Mouse (Mus musculus) small intestine, adult 2 months (tissue): ENCODE results near the gene LTO1. TPM values are rescaled to one million over a fixed set of nuclear protein-coding genes. Genes with fewer than 3 reads are reported as not detected.
A peak's percentile ranks its signal among the peaks of the same experiment; 100 is the strongest.

Experiments used
- H3K27ac ChIP-seq: fragments of 200-500 bp; 2 replicates; pipeline ENCODE4 v1.5.1; 2012; ENCODE audit warnings: low read depth, low read length, control low read depth, inconsistent platforms; ENCODE audit not compliant: insufficient read depth
- H3K27me3 ChIP-seq: fragments of 200-500 bp; 2 replicates; pipeline ENCODE4 v1.6.1; 2012; ENCODE audit warnings: mild to moderate bottlenecking, moderate library complexity, low read length, inconsistent platforms; ENCODE audit not compliant: control insufficient read depth, insufficient read depth
- H3K36me3 ChIP-seq: fragments of 200-500 bp; 2 replicates; pipeline ENCODE4 v1.6.1; 2012; ENCODE audit warnings: mild to moderate bottlenecking, low read length, control low read depth, inconsistent platforms; ENCODE audit not compliant: control insufficient read depth, insufficient read depth
- H3K4me1 ChIP-seq: fragments of 200-500 bp; 2 replicates; pipeline ENCODE4 v1.6.1; 2012; ENCODE audit warnings: low read length, inconsistent platforms, mixed read lengths; ENCODE audit not compliant: control insufficient read depth, insufficient read depth, insufficient read length
- H3K4me3 ChIP-seq: fragments of 200-500 bp; 2 replicates; pipeline ENCODE4 v1.5.1; 2012; ENCODE audit warnings: low read depth, mild to moderate bottlenecking, control low read depth, inconsistent platforms, low read length, moderate library complexity
- CTCF ChIP-seq: fragments of 200-500 bp; IDR thresholded peaks from 2 replicates; pipeline ENCODE4 v1.5.1; 2012; ENCODE audit warnings: low read depth, mild to moderate bottlenecking, control low read depth, inconsistent platforms, low read length, moderate library complexity, mixed read lengths; ENCODE audit not compliant: insufficient replicate concordance, insufficient read length; ENCODE audit errors: extremely low read depth
- POLR2A ChIP-seq: fragments of 200-500 bp; IDR thresholded peaks from 2 replicates; pipeline ENCODE4 v1.6.1; 2012; ENCODE audit warnings: low read depth, mild to moderate bottlenecking, control low read depth, inconsistent platforms, low read length, moderate library complexity
- WGBS: fragments of 180-500 bp; shearing (Covaris S2); methylation state at CpG from one replicate; pipeline ENCODE4 v1.1.7; 2018; 5-methylcytosine and 5-hydroxymethylcytosine counted together
- polyA plus RNA-seq: library from polyadenylated mRNA; depleted of rRNA; stranded (reverse); fragments of >200 nt; gene quantifications from 2 replicates; pipeline ENCODE4 v1.2.3, GENCODE M21; 2012

LTO1 gene
- polyA plus RNA-seq, 1 experiment: 14.1 TPM

DNA sequence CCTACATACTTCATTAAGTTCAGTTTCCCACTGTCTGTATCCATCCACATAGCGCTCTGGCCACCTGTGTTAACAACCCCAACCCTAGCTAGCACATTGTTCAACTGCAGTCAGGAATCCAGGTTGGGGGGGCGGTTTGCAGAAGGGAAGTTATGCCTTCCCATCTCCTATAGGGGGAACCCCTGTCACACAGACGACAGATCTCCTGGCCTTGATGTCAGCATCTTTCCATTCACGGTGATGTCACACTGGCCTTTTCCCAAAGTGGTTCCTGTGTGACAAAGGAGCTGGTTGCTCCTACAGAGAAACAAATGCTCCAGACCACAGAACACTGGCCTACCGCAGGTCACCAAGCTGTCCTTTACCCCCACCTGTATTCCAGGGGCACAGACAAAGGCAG is 20.7 kb downstream of the LTO1 start:
- Histone ChIP-seq H3K27ac (no peak overlapping the region), H3K4me3 (no peak overlapping the region), H3K4me1 (peaks cover 2% of the 10 kb centered on the region; the same call in 1 of the 2 replicates), H3K27me3 (no peaks in the 10 kb centered on the region), H3K36me3 (peaks cover 36% of the 10 kb centered on the region)
- 66% methylated on average over 5 of the region's 5 CpGs for WGBS
- TF ChIP-seq POLR2A (no peak), CTCF (peak; percentile 35; the same call in 1 of the 2 replicates)

DNA sequence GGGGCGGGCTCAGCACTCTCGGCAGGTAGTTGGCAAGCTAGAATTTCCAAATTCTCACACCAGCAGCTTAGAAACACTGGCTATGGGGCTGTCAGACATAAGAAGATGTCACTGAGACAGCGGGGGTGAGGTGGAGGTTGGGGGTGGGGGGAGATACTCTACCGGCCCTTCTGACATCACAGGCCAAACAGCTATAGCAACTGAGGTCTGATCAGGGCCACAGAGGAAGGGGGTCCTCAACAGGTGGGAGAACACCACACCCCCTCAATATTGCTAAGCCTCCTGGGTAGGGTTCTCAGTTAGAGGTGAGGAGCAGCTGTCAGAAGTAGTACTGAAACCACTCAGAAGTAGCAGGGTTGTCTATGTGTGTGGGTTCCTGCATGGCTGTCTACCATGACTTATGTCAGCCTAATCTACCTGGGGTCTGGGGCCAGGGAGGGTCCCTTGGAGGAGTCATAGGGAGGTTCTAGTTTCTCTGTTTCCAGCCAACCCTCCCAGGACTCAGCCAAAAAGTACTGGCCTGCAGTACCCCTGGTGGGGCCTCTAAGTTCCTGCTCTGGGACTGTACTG is 21.5 kb downstream of the LTO1 start:
- no peak overlapping the region for H3K27ac ChIP-seq
- no peak overlapping the region for H3K4me3 ChIP-seq
- peaks cover 30% of the 10 kb centered on the region for H3K36me3 ChIP-seq
- peaks cover 4% of the 10 kb centered on the region; the same call in 1 of the 2 replicates for H3K4me1 ChIP-seq
- no peak for TF ChIP-seq POLR2A
- no peak for TF ChIP-seq CTCF
- WGBS: 83% methylated on average over 4 of the region's 4 CpGs
- no peaks in the 10 kb centered on the region for H3K27me3 ChIP-seq

- Histone ChIP-seq H3K4me3 (peak overlapping the region; percentile 81), H3K27ac (peak overlapping the region; percentile 6), H3K4me1 (peaks cover 9% of the 10 kb centered on the region; the same call in 1 of the 2 replicates), H3K36me3 (peaks cover 26% of the 10 kb centered on the region), H3K27me3 (no peaks in the 10 kb centered on the region)
- WGBS: 1% methylated on average over 20 of the region's 20 CpGs
- peak; percentile 94 for TF ChIP-seq CTCF
- TF ChIP-seq POLR2A: no peak
These were observed 22.6 kb downstream of the LTO1 start for GRCm38 (mm10) chr7:144937490-144937889.

- Histone ChIP-seq H3K4me3 (peak overlapping the region; percentile 81), H3K4me1 (peaks cover 14% of the 10 kb centered on the region), H3K27ac (peak overlapping the region; percentile 6), H3K36me3 (peaks cover 24% of the 10 kb centered on the region), H3K27me3 (0 out of 2 replicates have a peak, but pooled peaks cover 3% of the 10 kb centered on the region)
- WGBS: 2% methylated on average over 39 of the region's 39 CpGs
- no peak for TF ChIP-seq CTCF
- no peak for TF ChIP-seq POLR2A
These were observed 23.1 kb downstream of the LTO1 start for GRCm38 (mm10) chr7:144937899-144938517.

GRCm38 (mm10) chr7:144938661-144939343 is 23.9 kb downstream of the LTO1 start:
- TF ChIP-seq CTCF: no peak
- TF ChIP-seq POLR2A: no peak
- Histone ChIP-seq H3K27me3 (0 out of 2 replicates have a peak, but pooled peaks cover 3% of the 10 kb centered on the region), H3K4me1 (peaks cover 17% of the 10 kb centered on the region), H3K4me3 (peak overlapping the region; percentile 81), H3K36me3 (peaks cover 21% of the 10 kb centered on the region), H3K27ac (peak overlapping the region; percentile 68)
- under 1% methylated on average over 32 of the region's 32 CpGs for WGBS

DNA sequence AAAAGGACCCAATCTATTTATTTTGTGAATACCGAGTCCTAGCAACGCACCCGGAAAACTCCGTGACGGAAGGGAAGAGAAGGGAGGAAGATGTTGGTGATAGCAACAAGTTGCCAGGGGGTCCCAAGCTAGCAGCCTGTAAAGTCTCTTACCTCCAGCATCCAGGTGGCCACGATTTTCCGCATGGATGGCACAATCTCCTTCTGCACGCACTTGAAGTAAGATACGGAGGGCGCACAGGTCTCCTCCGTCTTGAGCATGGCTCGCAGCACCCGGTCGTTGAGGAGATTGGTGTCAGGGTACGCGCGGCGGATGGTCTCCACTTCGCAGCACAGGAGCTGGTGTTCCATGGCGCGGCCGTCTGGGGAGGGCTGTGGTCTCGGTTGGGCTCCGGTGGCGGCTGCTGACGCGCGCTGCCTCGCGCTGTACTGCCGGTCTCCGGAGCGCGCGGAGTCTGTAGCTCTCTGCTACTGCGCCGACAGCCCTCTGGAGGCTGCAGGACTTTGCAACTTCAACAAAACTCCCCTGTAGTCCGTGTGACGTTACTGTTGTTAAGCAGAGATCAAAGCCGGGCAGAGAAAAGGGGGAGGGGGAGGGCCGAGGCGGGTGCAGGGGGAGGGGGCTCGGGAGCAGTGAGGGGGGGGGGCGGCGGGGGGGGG is 24.6 kb downstream of the LTO1 start, which contains the start of gene Ccnd1:
Ccnd1 (minus strand) TSS at position 582 of the 659 bp plus-strand sequence.
- Histone ChIP-seq H3K36me3 (peaks cover 19% of the 10 kb centered on the region), H3K4me1 (peaks cover 17% of the 10 kb centered on the region), H3K27me3 (0 out of 2 replicates have a peak, but pooled peaks cover 3% of the 10 kb centered on the region), H3K4me3 (peak within 1 kb of the TSS; percentile 81), H3K27ac (peak within 1 kb of the TSS; percentile 73)
- WGBS: under 1% methylated on average over 44 of the region's 45 CpGs
- TF ChIP-seq CTCF (no peak), POLR2A (peak; percentile 85)
